Mouse (Mus musculus) cerebellum, adult 18-20 months (tissue): ENCODE results near the gene Pygm.

ENCODE experiments used
- DNase-seq, 2 experiments: peaks; one replicate each; pipeline ENCODE4 v3.0.0; 2021

Gene Pygm

GRCm38 (mm10) chr19:6386234-6386633 lies 2.0 kb downstream of the Pygm start:
- DNase-seq, result no peak

- DNase-seq, result peak; percentile 70 to 73
These were observed 3.8 kb downstream of the Pygm start for GRCm38 (mm10) chr19:6388006-6388405.

GRCm38 (mm10) chr19:6389803-6390202 lies 5.6 kb downstream of the Pygm start:
- no peak for DNase-seq

- DNase-seq, result no peak
These were observed 6.1 kb downstream of the Pygm start for GRCm38 (mm10) chr19:6390251-6390650.

- no peak for DNase-seq
These were observed 8.7 kb downstream of the Pygm start for GRCm38 (mm10) chr19:6392743-6393393.

GRCm38 (mm10) chr19:6393637-6394036 lies 9.4 kb downstream of the Pygm start:
- no peak for DNase-seq

GRCm38 (mm10) chr19:6396237-6396636 lies 12.0 kb downstream of the Pygm start:
- DNase-seq, result no peak

- no peak for DNase-seq
These were observed 13.5 kb downstream of the Pygm start for GRCm38 (mm10) chr19:6397582-6398249.

GRCm38 (mm10) chr19:6398447-6399284 lies 14.5 kb downstream of the Pygm start:
- peak; percentile 64 for DNase-seq

- peak; percentile 37 to 54 for DNase-seq
These were observed 15.3 kb downstream of the Pygm start, which contains the start of gene Rasgrp2 for GRCm38 (mm10) chr19:6399285-6400095. Gene Rasgrp2 (plus strand): TSS chr19:6399340.

GRCm38 (mm10) chr19:6400096-6401086 lies 16.2 kb downstream of the Pygm start:
- DNase-seq, result peak; percentile 30 to 43

- DNase-seq, result peak; percentile 64 to 76
These were observed 17.1 kb downstream of the Pygm start for GRCm38 (mm10) chr19:6401131-6401815.

- no peak for DNase-seq
These were observed 17.8 kb downstream of the Pygm start for GRCm38 (mm10) chr19:6401951-6402350.

- no peak for DNase-seq
These were observed 19.7 kb downstream of the Pygm start for GRCm38 (mm10) chr19:6403869-6404268.

GRCm38 (mm10) chr19:6405433-6405832 lies 21.2 kb downstream of the Pygm start:
- no peak for DNase-seq

- DNase-seq, result no peak
These were observed 22.9 kb downstream of the Pygm start for GRCm38 (mm10) chr19:6407109-6407508.

- DNase-seq, result no peak
These were observed 23.8 kb downstream of the Pygm start for GRCm38 (mm10) chr19:6407816-6408510.

GRCm38 (mm10) chr19:6408749-6409148 lies 24.6 kb downstream of the Pygm start:
- DNase-seq, result no peak

- no peak for DNase-seq
These were observed 25.0 kb downstream of the Pygm start for GRCm38 (mm10) chr19:6409176-6409575.

- no peak for DNase-seq
These were observed 25.7 kb downstream of the Pygm start for GRCm38 (mm10) chr19:6409936-6410335.
